Mouse (Mus musculus): ENCODE results near the gene Hip1.

Gene Hip1

GRCm38 (mm10) chr5:135531306-135531845 lies 13.5 kb downstream of the Hip1 start:
- DNase-seq: no peak

GRCm38 (mm10) chr5:135529964-135530363 lies 15.0 kb downstream of the Hip1 start:
- no peak for DNase-seq

- DNase-seq: no peak
These were observed 15.6 kb downstream of the Hip1 start for GRCm38 (mm10) chr5:135529310-135529709.

GRCm38 (mm10) chr5:135527986-135528385 lies 16.9 kb downstream of the Hip1 start:
- DNase-seq: peak; percentile 38

- peak; percentile 35 for DNase-seq
These were observed 20.0 kb downstream of the Hip1 start for GRCm38 (mm10) chr5:135524660-135525560.

- DNase-seq: no peak
These were observed 20.8 kb downstream of the Hip1 start for GRCm38 (mm10) chr5:135524087-135524486.

- no peak for DNase-seq
These were observed 22.7 kb downstream of the Hip1 start for GRCm38 (mm10) chr5:135522111-135522722.

GRCm38 (mm10) chr5:135517348-135517883 lies 27.5 kb downstream of the Hip1 start:
- DNase-seq: no peak

- DNase-seq: no peak
These were observed 31.8 kb downstream of the Hip1 start for GRCm38 (mm10) chr5:135513131-135513530.

GRCm38 (mm10) chr5:135511105-135511504 lies 33.8 kb downstream of the Hip1 start:
- DNase-seq: no peak

GRCm38 (mm10) chr5:135508284-135508683 lies 36.6 kb downstream of the Hip1 start:
- peak; percentile 55 for DNase-seq

GRCm38 (mm10) chr5:135507561-135508273 lies 37.2 kb downstream of the Hip1 start:
- peak; percentile 62 for DNase-seq

GRCm38 (mm10) chr5:135505442-135505841 lies 39.5 kb downstream of the Hip1 start:
- DNase-seq: no peak

GRCm38 (mm10) chr5:135502931-135503330 lies 42.0 kb downstream of the Hip1 start:
- no peak for DNase-seq

GRCm38 (mm10) chr5:135502027-135502426 lies 42.9 kb downstream of the Hip1 start:
- no peak for DNase-seq

- no peak for DNase-seq
These were observed 46.0 kb downstream of the Hip1 start for GRCm38 (mm10) chr5:135498914-135499313.

GRCm38 (mm10) chr5:135497347-135497955 lies 47.5 kb downstream of the Hip1 start:
- no peak for DNase-seq

- no peak for DNase-seq
These were observed 48.4 kb downstream of the Hip1 start for GRCm38 (mm10) chr5:135496489-135496888.

GRCm38 (mm10) chr5:135495471-135495870 lies 49.4 kb downstream of the Hip1 start:
- no peak for DNase-seq

- DNase-seq: peak; percentile 73
These were observed 50.6 kb downstream of the Hip1 start for GRCm38 (mm10) chr5:135494183-135494910.

GRCm38 (mm10) chr5:135493095-135493494 lies 51.8 kb downstream of the Hip1 start:
- no peak for DNase-seq

GRCm38 (mm10) chr5:135492126-135492525 lies 52.8 kb downstream of the Hip1 start:
- no peak for DNase-seq

All from kidney, postnatal 10 days (tissue).